Mouse (Mus musculus): ENCODE data around the gene Hoxb7.

The Hoxb7 gene

GRCm38 (mm10) chr11:96315344-96315681 is 28.9 kb downstream of the Hoxb7 start:
- DNase-seq (ENCODE audit: low read depth, low spot score) = no peak

DNA sequence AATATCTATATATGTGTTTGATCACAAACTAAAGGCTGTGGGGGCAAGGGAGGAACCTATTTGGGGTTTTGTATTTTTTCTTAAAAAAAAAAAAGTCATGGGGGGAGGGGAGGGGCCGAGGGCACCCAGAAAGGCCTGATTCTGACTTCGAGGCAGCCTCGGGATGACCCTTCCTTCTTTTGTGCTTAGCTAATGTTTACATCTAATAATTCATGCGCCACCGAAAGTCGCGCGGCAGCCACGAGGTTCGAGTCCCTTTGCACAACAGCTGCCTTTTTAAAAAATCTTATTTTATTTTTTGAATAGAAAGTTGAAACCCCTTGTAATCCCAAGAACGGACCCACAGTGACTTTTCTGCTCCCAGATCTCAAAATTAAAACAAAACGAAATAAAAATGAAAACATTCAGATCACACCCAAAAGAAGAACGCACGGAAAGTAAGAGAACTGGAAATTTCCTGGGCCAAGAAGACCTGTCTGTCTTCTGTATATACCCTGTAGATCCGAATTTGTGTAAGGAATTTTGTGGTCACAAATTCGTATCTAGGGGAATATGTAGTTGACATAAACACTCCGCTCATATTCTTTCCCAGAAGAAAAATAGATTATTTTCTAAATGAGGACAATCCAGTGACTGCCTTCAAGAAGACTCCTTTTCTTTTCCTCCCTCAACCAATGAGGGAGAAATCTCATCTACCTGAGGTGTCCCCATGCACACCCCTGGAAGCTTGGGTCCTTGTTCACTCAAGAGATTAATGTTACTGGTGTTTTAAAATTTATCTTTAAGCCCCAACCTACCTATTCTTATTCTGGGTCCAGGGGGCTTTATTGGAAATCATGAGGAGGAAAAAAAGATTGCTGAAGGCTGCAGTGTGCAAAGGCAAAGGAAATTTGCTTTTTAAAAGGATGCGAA is 30.5 kb downstream of the Hoxb7 start:
- no peak for DNase-seq (ENCODE audit: low read depth, low spot score)

- no peak for DNase-seq (ENCODE audit: low read depth, low spot score)
These were observed 31.4 kb downstream of the Hoxb7 start, which contains the start of gene Hoxb4 for GRCm38 (mm10) chr11:96317608-96318367. Hoxb4 (plus strand) TSS chr11:96318267.

GRCm38 (mm10) chr11:96318368-96319070 is 32.1 kb downstream of the Hoxb7 start:
- DNase-seq (ENCODE audit: low read depth, low spot score) = no peak

GRCm38 (mm10) chr11:96319071-96319902 is 32.9 kb downstream of the Hoxb7 start:
- no peak for DNase-seq (ENCODE audit: low read depth, low spot score)

DNA sequence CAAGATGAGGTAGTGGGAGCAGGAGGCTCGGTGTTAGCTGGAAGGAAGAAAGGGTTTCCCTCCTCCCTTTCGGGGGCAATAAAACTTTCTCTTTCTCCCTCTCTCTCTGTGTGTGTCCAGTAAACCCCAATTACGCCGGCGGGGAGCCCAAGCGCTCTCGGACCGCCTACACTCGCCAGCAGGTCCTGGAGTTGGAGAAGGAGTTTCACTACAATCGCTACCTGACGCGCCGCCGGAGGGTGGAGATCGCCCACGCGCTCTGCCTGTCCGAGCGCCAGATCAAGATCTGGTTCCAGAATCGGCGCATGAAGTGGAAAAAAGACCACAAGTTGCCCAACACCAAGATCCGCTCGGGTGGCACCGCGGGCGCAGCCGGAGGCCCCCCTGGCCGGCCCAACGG is 33.5 kb downstream of the Hoxb7 start:
- DNase-seq (ENCODE audit: low read depth, low spot score) = no peak

GRCm38 (mm10) chr11:96320688-96321087 is 34.3 kb downstream of the Hoxb7 start:
- DNase-seq (ENCODE audit: low read depth, low spot score) = no peak

DNA sequence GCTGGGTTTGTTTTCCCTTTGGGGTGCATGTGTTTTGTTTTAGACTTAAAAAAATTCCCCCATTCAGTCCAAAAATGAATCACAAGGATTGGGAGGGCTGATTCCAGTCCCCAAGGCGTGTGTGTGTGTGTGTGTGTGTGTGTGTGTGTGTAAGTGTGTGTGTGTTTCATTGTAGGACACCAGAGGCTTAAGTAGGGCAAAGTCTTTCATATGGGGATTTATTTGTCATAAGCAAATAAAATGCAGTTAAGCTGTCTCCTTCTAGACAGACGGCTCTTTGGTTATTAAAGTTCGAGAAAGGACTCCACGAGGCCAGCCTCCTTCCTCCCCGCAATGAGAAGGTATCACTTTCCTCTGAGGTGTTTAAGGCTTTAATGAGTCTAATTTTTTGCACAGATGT is 35.4 kb downstream of the Hoxb7 start:
- DNase-seq (ENCODE audit: low read depth, low spot score) = no peak

- no peak for DNase-seq (ENCODE audit: low read depth, low spot score)
These were observed 36.3 kb downstream of the Hoxb7 start for GRCm38 (mm10) chr11:96322738-96323137.

GRCm38 (mm10) chr11:96323154-96323553 is 36.7 kb downstream of the Hoxb7 start, which contains the start of gene Hoxb3:
Hoxb3 (plus strand) TSS chr11:96323326.
- no peak for DNase-seq (ENCODE audit: low read depth, low spot score)

DNA sequence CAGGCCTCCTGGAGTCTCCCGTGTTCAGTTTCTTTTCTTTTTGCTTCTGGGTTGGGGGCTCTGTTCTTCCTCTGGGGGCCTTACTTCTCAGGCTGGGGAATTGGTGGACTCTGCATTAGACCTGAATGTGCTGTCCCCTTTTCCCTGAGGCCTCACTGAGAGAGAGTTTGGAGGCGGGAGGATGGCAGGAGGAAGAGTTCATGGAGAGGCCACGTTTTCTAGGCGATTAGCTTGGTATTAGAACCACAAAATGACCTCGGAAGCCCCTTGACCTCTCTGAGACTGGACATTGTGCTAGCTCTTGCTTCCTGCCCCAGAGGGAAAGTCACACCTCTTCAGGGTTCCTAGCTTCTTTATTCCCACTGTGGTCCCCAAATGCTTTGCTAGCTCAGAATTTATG is 37.7 kb downstream of the Hoxb7 start:
- no peak for DNase-seq (ENCODE audit: low read depth, low spot score)

DNA sequence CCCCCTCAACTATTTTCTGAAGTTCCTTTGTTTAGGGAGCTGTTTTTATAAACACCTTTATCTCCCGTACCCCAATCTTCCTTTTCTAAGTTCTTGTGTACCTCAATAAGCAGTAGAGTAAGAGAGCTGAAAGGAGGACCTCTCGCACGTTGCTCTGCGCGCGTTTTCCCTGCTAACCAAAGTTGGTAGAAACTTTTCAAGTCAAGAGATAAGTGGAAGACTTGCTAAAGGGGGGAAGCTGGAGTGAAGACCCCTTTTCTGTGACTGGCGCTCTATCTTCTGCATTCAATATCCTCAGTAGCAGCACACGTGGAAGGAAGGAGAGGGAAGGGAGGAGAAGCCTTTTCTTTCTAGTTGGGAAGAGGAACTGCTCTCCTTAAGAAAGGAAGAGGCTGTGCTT is 38.5 kb downstream of the Hoxb7 start:
- DNase-seq (ENCODE audit: low read depth, low spot score) = no peak

GRCm38 (mm10) chr11:96325747-96326212 is 39.4 kb downstream of the Hoxb7 start:
- DNase-seq (ENCODE audit: low read depth, low spot score) = no peak

DNA sequence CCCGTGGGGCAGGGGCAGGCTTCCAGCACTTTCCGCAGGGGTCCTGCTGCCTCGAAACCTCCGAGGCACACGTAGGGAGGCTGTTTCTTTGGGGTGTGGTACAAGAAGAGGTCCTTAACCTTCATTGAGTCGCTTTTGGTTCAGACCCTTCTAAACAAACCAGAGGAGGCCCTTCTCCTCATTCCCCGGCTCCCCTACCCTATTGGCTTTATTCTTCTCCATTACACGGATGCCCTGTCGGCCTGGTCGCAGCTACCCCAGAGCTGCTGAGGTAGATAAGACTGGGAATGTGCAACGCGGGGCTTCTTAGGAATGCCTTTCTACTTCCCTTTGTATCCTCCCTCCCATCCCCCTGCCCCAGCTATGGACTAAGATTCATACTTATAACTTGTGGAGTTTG is 40.3 kb downstream of the Hoxb7 start:
- DNase-seq (ENCODE audit: low read depth, low spot score) = no peak

- DNase-seq (ENCODE audit: low read depth, low spot score) = no peak
These were observed 40.7 kb downstream of the Hoxb7 start for GRCm38 (mm10) chr11:96327122-96327521.

- no peak for DNase-seq (ENCODE audit: low read depth, low spot score)
These were observed 41.3 kb downstream of the Hoxb7 start for GRCm38 (mm10) chr11:96327750-96328149.

GRCm38 (mm10) chr11:96328605-96329004 is 42.2 kb downstream of the Hoxb7 start:
- no peak for DNase-seq (ENCODE audit: low read depth, low spot score)

GRCm38 (mm10) chr11:96332105-96332504 is 45.7 kb downstream of the Hoxb7 start:
- no peak for DNase-seq (ENCODE audit: low read depth, low spot score)

GRCm38 (mm10) chr11:96332618-96333032 is 46.2 kb downstream of the Hoxb7 start:
- no peak for DNase-seq (ENCODE audit: low read depth, low spot score)

GRCm38 (mm10) chr11:96333241-96334001 is 47.0 kb downstream of the Hoxb7 start:
- no peak for DNase-seq (ENCODE audit: low read depth, low spot score)

Data from retina, postnatal 7 days (tissue).